Mouse (Mus musculus) heart, embryonic 16.5 days (tissue): ENCODE data around the gene Tinf2. TPM values are rescaled to one million over a fixed set of nuclear protein-coding genes. Genes with fewer than 3 reads are reported as not detected.
A peak's percentile ranks its signal among the peaks of the same experiment; 100 is the strongest.

ENCODE experiments used
- ATAC-seq: fragments of 200-750 bp; cut with Nextera tagmentation; replicated peaks from 2 replicates; pipeline ENCODE4 v1.8.0; 2017; ENCODE audit warnings: moderate number of reproducible peaks; ENCODE audit not compliant: insufficient read depth, low FRiP score; ENCODE audit errors: extremely low read depth
- H3K27ac ChIP-seq: fragments of 300-500 bp; sonication (generic); 2 replicates; pipeline ENCODE4 v1.5.1; 2014; ENCODE audit warnings: mild to moderate bottlenecking, low read length, control low read depth, moderate library complexity
- H3K27me3 ChIP-seq: fragments of 300-500 bp; sonication (generic); 2 replicates; pipeline ENCODE4 v1.6.1; 2014; ENCODE audit warnings: low read length, mixed read lengths; ENCODE audit not compliant: control insufficient read depth, insufficient read depth
- H3K36me3 ChIP-seq: fragments of 300-500 bp; sonication (generic); 2 replicates; pipeline ENCODE4 v1.6.1; 2014; ENCODE audit not compliant: control insufficient read depth, insufficient read depth
- H3K4me1 ChIP-seq: fragments of 300-500 bp; sonication (generic); 2 replicates; pipeline ENCODE4 v1.6.1; 2014; ENCODE audit warnings: low read length, mixed read lengths; ENCODE audit not compliant: control insufficient read depth, insufficient read depth
- H3K4me2 ChIP-seq: fragments of 300-500 bp; sonication (generic); 2 replicates; pipeline ENCODE4 v1.6.1; 2014; ENCODE audit warnings: low read depth, mild to moderate bottlenecking, control low read depth, low read length
- H3K4me3 ChIP-seq: fragments of 300-500 bp; sonication (generic); 2 replicates; pipeline ENCODE4 v1.5.1; 2014; ENCODE audit warnings: mild to moderate bottlenecking, control low read depth, low read length
- H3K9ac ChIP-seq: fragments of 300-500 bp; sonication (generic); 2 replicates; pipeline ENCODE4 v1.6.1; 2014; ENCODE audit warnings: low read length, control low read depth
- H3K9me3 ChIP-seq: fragments of 300-500 bp; sonication (generic); replicated peaks from 2 replicates; pipeline ENCODE4 v1.6.1; 2016; ENCODE audit warnings: low read length; ENCODE audit not compliant: control insufficient read depth
- WGBS: fragments of 180-500 bp; shearing (Covaris S2); extraction: QIAGEN DNeasy Blood & Tissue Kit; methylation state at CpG from one replicate; pipeline ENCODE4 v1.1.7; 2014; 5-methylcytosine and 5-hydroxymethylcytosine counted together
- polyA plus RNA-seq: library from polyadenylated mRNA; unstranded; fragments of >200 nt; fragmentation: Nextera tagmentation; extraction: Ambion mirVana; gene quantifications from 2 replicates; pipeline ENCODE4 v1.2.1, GENCODE M21; 2015

Gene Tinf2
- 27.5 and 30.0 TPM in 2 replicates for polyA plus RNA-seq

GRCm38 (mm10) chr14:55681160-55682117 lies at the start of gene Tinf2:
Gene Tinf2 (minus strand): TSS chr14:55681820.
- peak; percentile 92 for ATAC-seq
- Histone ChIP-seq H3K27ac (peak within 1 kb of the TSS; percentile 83), H3K4me3 (peak within 1 kb of the TSS; percentile 78), H3K4me2 (peak within 1 kb of the TSS; percentile 76), H3K36me3 (peaks cover 37% of the 10 kb centered on the region), H3K27me3 (no peaks in the 10 kb centered on the region), H3K9me3 (no peaks in the 10 kb centered on the region), H3K4me1 (peaks cover 13% of the 10 kb centered on the region), H3K9ac (peak within 1 kb of the TSS; percentile 79)
- under 1% methylated on average over 66 of the region's 66 CpGs for WGBS

- H3K9me3 ChIP-seq, result no peaks in the 10 kb centered on the region
- no peak overlapping the region for H3K27ac ChIP-seq
- H3K27me3 ChIP-seq, result 0 out of 2 replicates have a peak, but pooled peaks cover 2% of the 10 kb centered on the region
- H3K4me1 ChIP-seq, result no peaks in the 10 kb centered on the region
- H3K4me3 ChIP-seq, result no peak overlapping the region
- H3K4me2 ChIP-seq, result no peak overlapping the region
- no peak overlapping the region for H3K9ac ChIP-seq
- no peaks in the 10 kb centered on the region for H3K36me3 ChIP-seq
- 71% methylated on average over 7 of the region's 7 CpGs for WGBS
- no peak for ATAC-seq
Observed at GRCm38 (mm10) chr14:55730531-55731032, 49.0 kb upstream of the Tinf2 start.

GRCm38 (mm10) chr14:55730116-55730515 lies 48.5 kb upstream of the Tinf2 start:
- WGBS, result 66% methylated on average over 7 of the region's 7 CpGs
- Histone ChIP-seq H3K27me3 (0 out of 2 replicates have a peak, but pooled peaks cover 2% of the 10 kb centered on the region), H3K4me2 (no peak overlapping the region), H3K9ac (no peak overlapping the region), H3K4me3 (no peak overlapping the region), H3K4me1 (no peaks in the 10 kb centered on the region), H3K36me3 (no peaks in the 10 kb centered on the region), H3K27ac (no peak overlapping the region), H3K9me3 (no peaks in the 10 kb centered on the region)
- no peak for ATAC-seq

- WGBS, result 61% methylated on average over 8 of the region's 8 CpGs
- ATAC-seq, result no peak
Observed at GRCm38 (mm10) chr14:55727889-55728685, 46.5 kb upstream of the Tinf2 start.

GRCm38 (mm10) chr14:55726261-55726660 lies 44.6 kb upstream of the Tinf2 start:
- 0 out of 2 replicates have a peak, but pooled peaks cover 2% of the 10 kb centered on the region for H3K27me3 ChIP-seq
- H3K4me2 ChIP-seq, result no peak overlapping the region
- no peaks in the 10 kb centered on the region for H3K36me3 ChIP-seq
- no peak overlapping the region for H3K9ac ChIP-seq
- no peaks in the 10 kb centered on the region for H3K9me3 ChIP-seq
- no peak overlapping the region for H3K4me3 ChIP-seq
- ATAC-seq, result no peak
- peaks cover 7% of the 10 kb centered on the region for H3K4me1 ChIP-seq
- H3K27ac ChIP-seq, result no peak overlapping the region

More at GRCm38 (mm10) chr14:55727889-55728685, 46.5 kb upstream of the Tinf2 start:
- no peak overlapping the region for H3K27ac ChIP-seq
- H3K4me2 ChIP-seq, result no peak overlapping the region
- no peak overlapping the region for H3K4me3 ChIP-seq
- H3K27me3 ChIP-seq, result 0 out of 2 replicates have a peak, but pooled peaks cover 2% of the 10 kb centered on the region
- H3K4me1 ChIP-seq, result no peaks in the 10 kb centered on the region
- H3K36me3 ChIP-seq, result no peaks in the 10 kb centered on the region
- no peak overlapping the region for H3K9ac ChIP-seq
- H3K9me3 ChIP-seq, result no peaks in the 10 kb centered on the region

GRCm38 (mm10) chr14:55724411-55724871 lies 42.8 kb upstream of the Tinf2 start:
- Histone ChIP-seq H3K27me3 (no peaks in the 10 kb centered on the region), H3K27ac (no peak overlapping the region), H3K9ac (no peak overlapping the region), H3K4me1 (peaks cover 7% of the 10 kb centered on the region), H3K36me3 (no peaks in the 10 kb centered on the region), H3K4me3 (no peak overlapping the region), H3K4me2 (no peak overlapping the region), H3K9me3 (no peaks in the 10 kb centered on the region)
- WGBS, result 33% methylated on average over 8 of the region's 8 CpGs
- ATAC-seq, result no peak

GRCm38 (mm10) chr14:55723433-55723832 lies 41.8 kb upstream of the Tinf2 start:
- Histone ChIP-seq H3K4me3 (no peak overlapping the region), H3K4me1 (peaks cover 7% of the 10 kb centered on the region), H3K4me2 (no peak overlapping the region), H3K36me3 (no peaks in the 10 kb centered on the region), H3K27me3 (no peaks in the 10 kb centered on the region), H3K27ac (no peak overlapping the region), H3K9ac (no peak overlapping the region), H3K9me3 (no peaks in the 10 kb centered on the region)
- no peak for ATAC-seq
- 90% methylated on average over 7 of the region's 7 CpGs for WGBS

- Histone ChIP-seq H3K27me3 (no peaks in the 10 kb centered on the region), H3K4me3 (peak overlapping the region; percentile 89), H3K36me3 (no peaks in the 10 kb centered on the region), H3K4me2 (peak overlapping the region; percentile 78), H3K4me1 (peaks cover 7% of the 10 kb centered on the region), H3K9ac (peak overlapping the region; percentile 91; the same call in 1 of the 2 replicates), H3K27ac (0 out of 2 replicates have a peak overlapping the region, but pooled peaks have one; percentile 25), H3K9me3 (no peaks in the 10 kb centered on the region)
- no peak for ATAC-seq
- 42% methylated on average over 8 of the region's 8 CpGs for WGBS
Observed at GRCm38 (mm10) chr14:55722438-55722945, 40.9 kb upstream of the Tinf2 start.
